Mouse (Mus musculus) hindbrain, postnatal 0 days (tissue): Measurements from ENCODE around the gene Pkd1l1. TPM values are rescaled to one million over a fixed set of nuclear protein-coding genes. Genes with fewer than 3 reads are reported as not detected.

Source experiments
- ATAC-seq: fragments of 200-750 bp; cut with Nextera tagmentation; 2 replicates; pipeline ENCODE4 v1.8.0; 2017; ENCODE audit warnings: mild to moderate bottlenecking, moderate TSS enrichment, moderate library complexity
- DNase-seq: peaks from one replicate; pipeline ENCODE4 v3.0.0-alpha.2; 2015; ENCODE audit warnings: low spot score
- H3K27ac ChIP-seq: fragments of 300-500 bp; sonication (generic); 2 replicates; pipeline ENCODE4 v1.5.1; 2014; ENCODE audit warnings: mild to moderate bottlenecking
- H3K27me3 ChIP-seq: fragments of 300-500 bp; sonication (generic); 2 replicates; pipeline ENCODE4 v1.6.1; 2014; ENCODE audit warnings: low read length, mixed read lengths; ENCODE audit not compliant: insufficient read depth
- H3K36me3 ChIP-seq: fragments of 300-500 bp; sonication (generic); 2 replicates; pipeline ENCODE4 v1.6.1; 2014; ENCODE audit warnings: low read length, mixed read lengths; ENCODE audit not compliant: insufficient read depth
- H3K4me1 ChIP-seq: fragments of 300-500 bp; sonication (generic); 2 replicates; pipeline ENCODE4 v1.6.1; 2014; ENCODE audit warnings: antibody characterized with exemption, low read length, mixed read lengths; ENCODE audit not compliant: insufficient read depth
- H3K4me2 ChIP-seq: fragments of 300-500 bp; sonication (generic); 2 replicates; pipeline ENCODE4 v1.6.1; 2014; ENCODE audit warnings: low read depth, mild to moderate bottlenecking, low read length, moderate library complexity, mixed read lengths
- H3K4me3 ChIP-seq: fragments of 300-500 bp; sonication (generic); 2 replicates; pipeline ENCODE4 v1.5.1; 2014; ENCODE audit warnings: low read length
- H3K9ac ChIP-seq: fragments of 300-500 bp; sonication (generic); replicated peaks from 2 replicates; pipeline ENCODE4 v1.6.1; 2014; ENCODE audit warnings: mild to moderate bottlenecking, low read length, moderate library complexity, mixed read lengths
- H3K9me3 ChIP-seq: fragments of 300-500 bp; sonication (generic); 2 replicates; pipeline ENCODE4 v1.6.1; 2016; ENCODE audit warnings: low read length, mixed read lengths
- CTCF ChIP-seq: IDR thresholded peaks from 2 replicates; pipeline ENCODE4 v1.5.1; 2016; ENCODE audit warnings: antibody characterized with exemption, control low read depth, low read depth
- WGBS: fragments of 180-500 bp; shearing (Covaris S2); extraction: QIAGEN DNeasy Blood & Tissue Kit; methylation state at CpG from one replicate; pipeline ENCODE4 v1.1.7; 2014; 5-methylcytosine and 5-hydroxymethylcytosine counted together
- polyA plus RNA-seq: library from polyadenylated mRNA; unstranded; fragments of >200 nt; fragmentation: Nextera tagmentation; extraction: Ambion mirVana; gene quantifications from 2 replicates; pipeline ENCODE4 v1.2.1, GENCODE M21; 2015
- total RNA-seq: library from RNA; depleted of rRNA; stranded (reverse); fragments of >200 nt; gene quantifications from 2 replicates; pipeline ENCODE4 v1.2.3, GENCODE M21; 2014

The Pkd1l1 gene
- total and polyA plus RNA-seq, 2 experiments from 2014 or later = 0.33 to 0.37 TPM

- Histone ChIP-seq H3K4me1 (no peaks in the 10 kb centered on the region), H3K4me3 (no peak overlapping the region), H3K27me3 (no peaks in the 10 kb centered on the region), H3K4me2 (no peak overlapping the region), H3K9me3 (no peaks in the 10 kb centered on the region), H3K27ac (no peak overlapping the region), H3K36me3 (no peaks in the 10 kb centered on the region), H3K9ac (no peak overlapping the region)
- no peak for ATAC-seq
- no peak for TF ChIP-seq CTCF
- DNase-seq = no peak
- 71% methylated on average over 9 of the region's 9 CpGs for WGBS
These were observed 2.6 kb downstream of the Pkd1l1 start for GRCm38 (mm10) chr11:8970509-8970908.

DNA sequence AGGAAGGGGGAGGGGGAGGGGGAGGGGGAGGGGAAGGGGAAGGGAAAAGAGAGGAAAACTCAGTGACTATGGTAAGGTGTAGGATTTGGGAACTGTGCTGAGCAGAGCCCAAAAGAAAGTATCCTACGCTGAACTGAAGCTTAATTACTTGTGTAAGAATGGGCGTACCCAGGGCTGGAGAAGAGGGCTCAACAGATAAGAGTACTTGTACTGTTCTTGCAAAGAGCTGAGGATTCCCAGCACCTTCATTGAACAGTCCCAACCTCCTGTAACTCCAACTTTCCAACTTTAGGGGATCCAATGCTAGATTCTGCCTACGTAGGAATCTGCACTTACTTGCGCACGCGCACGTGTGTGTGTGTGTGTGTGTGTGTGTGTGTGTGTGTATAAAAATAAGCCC lies 5.0 kb downstream of the Pkd1l1 start:
- Histone ChIP-seq H3K4me1 (no peaks in the 10 kb centered on the region), H3K27ac (no peak overlapping the region), H3K4me3 (no peak overlapping the region), H3K4me2 (no peak overlapping the region), H3K27me3 (no peaks in the 10 kb centered on the region), H3K36me3 (no peaks in the 10 kb centered on the region), H3K9me3 (no peaks in the 10 kb centered on the region), H3K9ac (no peak overlapping the region)
- no peak for TF ChIP-seq CTCF
- 97% methylated on average over 7 of the region's 7 CpGs for WGBS
- ATAC-seq (no peak), DNase-seq (no peak)

DNA sequence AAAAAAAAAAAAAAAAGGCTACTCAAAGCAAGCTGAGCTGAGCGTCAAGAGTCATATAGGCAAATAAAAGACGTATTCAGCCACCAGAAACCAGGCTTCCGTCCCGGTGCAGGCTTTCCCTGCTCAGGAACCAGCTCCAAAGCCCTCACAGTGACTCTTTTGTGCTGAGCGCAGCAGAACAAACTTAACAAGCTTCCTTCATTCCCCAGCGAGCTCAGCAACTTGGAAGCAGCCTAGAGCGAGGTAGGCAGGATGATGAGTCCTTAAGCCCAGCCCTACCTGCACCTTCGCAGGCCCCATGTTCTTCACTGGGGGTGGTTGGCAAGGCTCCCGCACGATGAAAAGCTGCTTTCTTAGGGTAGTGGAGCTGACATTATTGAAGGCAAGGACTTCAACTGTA lies 14.5 kb downstream of the Pkd1l1 start:
- no peaks in the 10 kb centered on the region for H3K27me3 ChIP-seq
- DNase-seq = peak; percentile 42
- ATAC-seq = no peak
- no peak for TF ChIP-seq CTCF
- no peaks in the 10 kb centered on the region for H3K4me1 ChIP-seq
- WGBS = 41% methylated on average over 10 of the region's 10 CpGs
- no peaks in the 10 kb centered on the region for H3K36me3 ChIP-seq
- no peak overlapping the region for H3K9ac ChIP-seq
- no peaks in the 10 kb centered on the region for H3K9me3 ChIP-seq
- H3K27ac ChIP-seq = peak overlapping the region; percentile 42; the same call in 1 of the 2 replicates
- H3K4me3 ChIP-seq = no peak overlapping the region
- no peak overlapping the region for H3K4me2 ChIP-seq

DNA sequence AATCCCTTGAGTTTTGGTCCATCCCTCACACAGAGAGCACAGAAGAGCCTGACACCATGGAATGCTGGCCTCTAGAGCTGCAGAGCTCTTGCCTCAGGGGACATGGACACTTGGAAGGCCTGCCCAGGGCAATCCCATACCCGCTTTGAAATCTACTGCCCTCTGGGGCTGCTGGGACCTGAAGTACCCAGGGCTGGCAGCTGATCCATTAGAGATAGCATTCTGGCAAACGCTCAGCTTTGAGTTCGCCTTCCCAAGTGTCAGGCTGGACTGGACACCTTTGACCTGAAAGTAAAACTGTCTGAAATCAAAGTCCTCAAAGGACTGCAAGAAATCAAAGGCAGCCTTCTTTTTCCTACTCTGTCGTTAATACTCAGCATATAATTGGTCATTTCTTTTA lies 15.0 kb downstream of the Pkd1l1 start:
- H3K9ac ChIP-seq = no peak overlapping the region
- H3K9me3 ChIP-seq = no peaks in the 10 kb centered on the region
- H3K36me3 ChIP-seq = no peaks in the 10 kb centered on the region
- TF ChIP-seq CTCF = no peak
- H3K4me1 ChIP-seq = no peaks in the 10 kb centered on the region
- H3K4me3 ChIP-seq = no peak overlapping the region
- peak overlapping the region; percentile 29; the same call in 1 of the 2 replicates for H3K27ac ChIP-seq
- ATAC-seq (no peak), DNase-seq (no peak)
- no peak overlapping the region for H3K4me2 ChIP-seq
- H3K27me3 ChIP-seq = no peaks in the 10 kb centered on the region
- 67% methylated on average over 4 of the region's 4 CpGs for WGBS

GRCm38 (mm10) chr11:8957023-8957422 lies 16.0 kb downstream of the Pkd1l1 start:
- DNase-seq (no peak), ATAC-seq (no peak)
- H3K27me3 ChIP-seq = no peaks in the 10 kb centered on the region
- no peak overlapping the region for H3K27ac ChIP-seq
- no peaks in the 10 kb centered on the region for H3K4me1 ChIP-seq
- H3K4me2 ChIP-seq = no peak overlapping the region
- 71% methylated on average over 6 of the region's 6 CpGs for WGBS
- H3K36me3 ChIP-seq = no peaks in the 10 kb centered on the region
- no peaks in the 10 kb centered on the region for H3K9me3 ChIP-seq
- H3K9ac ChIP-seq = no peak overlapping the region
- TF ChIP-seq CTCF = peak; percentile 70
- H3K4me3 ChIP-seq = no peak overlapping the region

GRCm38 (mm10) chr11:8955678-8956077 lies 17.4 kb downstream of the Pkd1l1 start:
- ATAC-seq (peak; percentile 77), DNase-seq (peak; percentile 78)
- no peaks in the 10 kb centered on the region for H3K9me3 ChIP-seq
- H3K36me3 ChIP-seq = no peaks in the 10 kb centered on the region
- H3K27ac ChIP-seq = no peak overlapping the region
- no peaks in the 10 kb centered on the region for H3K4me1 ChIP-seq
- H3K4me3 ChIP-seq = no peak overlapping the region
- no peak overlapping the region for H3K9ac ChIP-seq
- TF ChIP-seq CTCF = peak; percentile 81
- no peaks in the 10 kb centered on the region for H3K27me3 ChIP-seq
- no peak overlapping the region for H3K4me2 ChIP-seq
- whole genome bisulfite sequencing = 4% methylated on average over 1 of the region's 1 CpGs

GRCm38 (mm10) chr11:8949765-8950430 lies 23.2 kb downstream of the Pkd1l1 start:
- H3K27me3 ChIP-seq = no peaks in the 10 kb centered on the region
- 36% methylated on average over 6 of the region's 6 CpGs for WGBS
- no peak overlapping the region for H3K4me2 ChIP-seq
- H3K4me3 ChIP-seq = no peak overlapping the region
- no peaks in the 10 kb centered on the region for H3K36me3 ChIP-seq
- H3K4me1 ChIP-seq = no peaks in the 10 kb centered on the region
- DNase-seq = peak; percentile 68
- no peak for TF ChIP-seq CTCF
- no peak overlapping the region for H3K9ac ChIP-seq
- ATAC-seq = no peak
- H3K9me3 ChIP-seq = no peaks in the 10 kb centered on the region
- H3K27ac ChIP-seq = no peak overlapping the region
